Mouse (Mus musculus) C2C12 (cell line): Measurements from ENCODE around the gene Pts.

Experiments used
- CTCF ChIP-seq: IDR thresholded peaks from one replicate; pipeline ENCODE4 v1.5.1; 2011; ENCODE audit not compliant: control insufficient read depth, insufficient read depth, insufficient read length
- MYOG ChIP-seq: IDR thresholded peaks from one replicate; pipeline ENCODE4 v1.6.1; 2011; ENCODE audit not compliant: control insufficient read depth, insufficient read length; ENCODE audit errors: extremely low read depth

- TF ChIP-seq CTCF: no peak
- no peak for TF ChIP-seq MYOG
These were observed 20.4 kb upstream of the Pts start for GRCm38 (mm10) chr9:50548936-50549335.
